Mouse (Mus musculus): ENCODE measurements around the gene Sesn3. TPM values are rescaled to one million over a fixed set of nuclear protein-coding genes. Genes with fewer than 3 reads are reported as not detected.

Sesn3 gene
- polyA plus RNA-seq, 1 experiment from 2014 or later: 4.0 TPM

DNA sequence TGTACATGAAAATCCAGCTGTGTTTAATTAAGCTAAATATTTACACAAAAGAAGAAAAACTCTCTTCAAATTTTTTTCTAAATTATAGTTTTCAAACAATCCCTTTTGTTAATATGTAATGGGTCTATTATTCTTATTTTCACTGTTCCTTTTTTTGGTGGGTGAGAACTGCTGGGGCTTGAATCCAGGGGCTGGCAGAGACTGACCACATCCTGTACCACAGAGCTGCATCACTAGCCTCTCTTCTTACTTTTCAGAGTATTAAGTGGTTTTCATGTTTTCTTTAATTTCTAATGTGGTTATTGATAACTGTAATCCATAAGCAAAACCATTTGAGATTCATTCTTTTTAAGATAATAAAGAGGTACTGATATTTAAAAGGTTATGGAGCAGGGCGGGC is 19.0 kb downstream of the Sesn3 start:
- Histone ChIP-seq H3K4me2 (no peak overlapping the region), H3K36me3 (ENCODE audit: control insufficient read depth, insufficient read depth, low read length) (no peaks in the 10 kb centered on the region), H3K9ac (ENCODE audit: low read depth, low read length) (no peak overlapping the region), H3K4me3 (ENCODE audit: low read depth, low read length) (no peak overlapping the region), H3K9me3 (ENCODE audit: control insufficient read depth, low read length) (no peaks in the 10 kb centered on the region), H3K4me1 (replicated peaks; ENCODE audit: control insufficient read depth, insufficient read depth, low read length) (no peaks in the 10 kb centered on the region), H3K27ac (ENCODE audit: low read depth, low read length) (no peak overlapping the region), H3K27me3 (replicated peaks; ENCODE audit: control insufficient read depth, insufficient read depth, low read length) (no peaks in the 10 kb centered on the region)
- 97% methylated on average over 1 of the region's 1 CpGs for WGBS
- ATAC-seq (replicated peaks; ENCODE audit: low FRiP score): no peak
- DNase-seq (ENCODE audit: low spot score): no peak

DNA sequence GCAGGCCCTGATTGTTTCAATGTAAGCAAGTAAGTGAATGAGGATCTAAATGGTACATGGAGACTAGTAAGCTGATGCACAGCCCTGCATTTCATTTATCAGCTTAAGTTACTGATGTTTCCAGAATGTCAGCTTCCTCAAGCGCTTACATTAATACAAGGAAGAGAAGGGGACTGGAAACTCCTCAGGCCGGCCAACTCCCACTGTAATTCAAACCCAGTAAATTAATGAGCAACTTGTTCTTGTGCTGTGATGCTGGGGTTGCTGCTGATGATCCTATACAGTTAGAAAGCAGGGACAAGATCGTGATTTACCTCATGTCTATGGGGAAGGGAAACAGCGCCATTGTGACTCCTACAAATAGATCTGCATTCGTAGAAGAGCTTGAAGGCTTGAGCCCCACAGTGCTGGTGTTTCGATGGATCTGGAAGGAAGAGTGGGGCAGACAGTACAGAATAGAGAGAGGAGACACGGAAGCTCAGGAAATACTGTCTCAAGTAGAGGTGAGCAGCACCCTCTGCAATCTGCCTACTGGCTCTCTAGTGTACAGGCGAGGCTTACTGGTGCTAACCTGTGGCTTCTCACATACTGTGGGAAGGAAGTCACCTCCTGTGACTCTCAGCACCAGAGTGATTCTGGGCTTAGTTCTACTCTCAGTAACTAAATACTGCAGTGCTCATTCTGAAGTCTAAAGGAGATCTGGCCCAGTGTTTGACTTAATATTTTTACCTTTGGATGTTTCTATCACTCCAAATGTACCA is 21.0 kb downstream of the Sesn3 start:
- 83% methylated on average over 8 of the region's 8 CpGs for WGBS
- ATAC-seq (replicated peaks; ENCODE audit: low FRiP score): no peak
- Histone ChIP-seq H3K4me1 (replicated peaks; ENCODE audit: control insufficient read depth, insufficient read depth, low read length) (no peaks in the 10 kb centered on the region), H3K4me3 (ENCODE audit: low read depth, low read length) (no peak overlapping the region), H3K9ac (ENCODE audit: low read depth, low read length) (no peak overlapping the region), H3K36me3 (ENCODE audit: control insufficient read depth, insufficient read depth, low read length) (no peaks in the 10 kb centered on the region), H3K27ac (ENCODE audit: low read depth, low read length) (no peak overlapping the region), H3K27me3 (replicated peaks; ENCODE audit: control insufficient read depth, insufficient read depth, low read length) (no peaks in the 10 kb centered on the region), H3K4me2 (no peak overlapping the region), H3K9me3 (ENCODE audit: control insufficient read depth, low read length) (no peaks in the 10 kb centered on the region)
- no peak for DNase-seq (ENCODE audit: low spot score)

DNA sequence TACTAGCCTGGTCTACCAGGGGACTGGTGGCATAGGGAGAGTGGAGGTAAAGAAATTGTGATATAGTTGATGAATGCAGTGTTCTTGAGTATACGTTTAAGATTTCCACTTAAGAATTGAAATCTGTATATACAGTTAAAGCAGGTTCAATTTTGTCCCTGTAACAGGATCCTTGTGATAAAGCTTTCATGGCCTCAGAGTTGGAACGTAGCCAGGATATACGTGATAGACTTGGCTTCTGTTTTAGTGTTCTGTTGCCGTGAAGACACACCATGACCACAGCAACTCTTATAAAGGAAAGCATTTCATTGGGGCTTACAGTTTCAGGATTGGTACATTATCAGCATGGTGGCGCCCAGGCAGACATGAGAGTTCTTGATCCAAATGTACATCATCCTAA is 22.3 kb downstream of the Sesn3 start:
- no peaks in the 10 kb centered on the region for H3K4me1 ChIP-seq (replicated peaks; ENCODE audit: control insufficient read depth, insufficient read depth, low read length)
- ATAC-seq (replicated peaks; ENCODE audit: low FRiP score): no peak
- no peak overlapping the region for H3K4me2 ChIP-seq
- no peak overlapping the region for H3K27ac ChIP-seq (ENCODE audit: low read depth, low read length)
- 85% methylated on average over 5 of the region's 5 CpGs for WGBS
- no peaks in the 10 kb centered on the region for H3K9me3 ChIP-seq (ENCODE audit: control insufficient read depth, low read length)
- no peak overlapping the region for H3K9ac ChIP-seq (ENCODE audit: low read depth, low read length)
- H3K4me3 ChIP-seq (ENCODE audit: low read depth, low read length): no peak overlapping the region
- no peak for DNase-seq (ENCODE audit: low spot score)
- H3K27me3 ChIP-seq (replicated peaks; ENCODE audit: control insufficient read depth, insufficient read depth, low read length): no peaks in the 10 kb centered on the region
- H3K36me3 ChIP-seq (ENCODE audit: control insufficient read depth, insufficient read depth, low read length): no peaks in the 10 kb centered on the region

DNA sequence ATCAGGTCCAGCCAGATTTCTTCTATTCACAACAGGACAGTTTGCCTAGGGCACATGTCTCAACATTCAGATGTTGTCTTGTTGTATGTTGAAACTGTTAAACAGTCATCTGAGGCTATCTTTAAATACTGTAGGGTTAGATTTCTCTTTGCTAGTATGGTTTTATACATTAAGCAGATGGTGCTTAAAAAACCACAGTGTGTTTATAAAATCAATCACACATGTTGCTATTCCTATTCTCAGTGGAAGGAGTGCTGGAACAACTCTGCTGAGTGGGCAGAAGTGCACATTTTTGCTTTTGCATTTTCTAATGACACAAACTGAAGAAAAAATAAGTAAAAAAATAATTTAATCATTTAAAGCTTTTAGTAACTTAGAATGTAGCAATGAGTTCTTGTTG is 25.0 kb downstream of the Sesn3 start:
- Histone ChIP-seq H3K4me1 (replicated peaks; ENCODE audit: control insufficient read depth, insufficient read depth, low read length) (no peaks in the 10 kb centered on the region), H3K27ac (ENCODE audit: low read depth, low read length) (no peak overlapping the region), H3K4me2 (no peak overlapping the region), H3K27me3 (replicated peaks; ENCODE audit: control insufficient read depth, insufficient read depth, low read length) (no peaks in the 10 kb centered on the region), H3K36me3 (ENCODE audit: control insufficient read depth, insufficient read depth, low read length) (no peaks in the 10 kb centered on the region), H3K9ac (ENCODE audit: low read depth, low read length) (no peak overlapping the region), H3K9me3 (ENCODE audit: control insufficient read depth, low read length) (no peaks in the 10 kb centered on the region), H3K4me3 (ENCODE audit: low read depth, low read length) (no peak overlapping the region)
- ATAC-seq (replicated peaks; ENCODE audit: low FRiP score) (no peak), DNase-seq (ENCODE audit: low spot score) (no peak)

DNA sequence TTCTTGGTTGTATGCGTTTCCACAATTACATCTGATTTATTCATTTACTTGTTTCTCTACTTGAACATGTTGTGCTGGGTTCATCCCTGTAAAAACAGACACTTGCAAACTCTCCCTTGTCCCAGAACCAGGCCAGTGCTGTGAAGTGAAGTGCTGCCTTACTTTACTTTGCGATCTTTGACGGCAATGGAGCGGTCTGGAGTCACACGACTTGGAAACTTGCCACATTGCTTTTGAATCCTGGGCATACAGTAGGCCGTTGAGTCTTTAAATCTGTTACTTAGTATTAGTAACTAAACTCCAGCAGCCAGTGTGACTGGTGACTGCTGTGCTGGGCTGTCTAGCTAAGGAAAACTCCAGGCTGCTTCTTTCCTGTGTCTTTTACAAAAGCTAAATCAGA is 25.9 kb downstream of the Sesn3 start:
- DNase-seq (ENCODE audit: low spot score): no peak

DNA sequence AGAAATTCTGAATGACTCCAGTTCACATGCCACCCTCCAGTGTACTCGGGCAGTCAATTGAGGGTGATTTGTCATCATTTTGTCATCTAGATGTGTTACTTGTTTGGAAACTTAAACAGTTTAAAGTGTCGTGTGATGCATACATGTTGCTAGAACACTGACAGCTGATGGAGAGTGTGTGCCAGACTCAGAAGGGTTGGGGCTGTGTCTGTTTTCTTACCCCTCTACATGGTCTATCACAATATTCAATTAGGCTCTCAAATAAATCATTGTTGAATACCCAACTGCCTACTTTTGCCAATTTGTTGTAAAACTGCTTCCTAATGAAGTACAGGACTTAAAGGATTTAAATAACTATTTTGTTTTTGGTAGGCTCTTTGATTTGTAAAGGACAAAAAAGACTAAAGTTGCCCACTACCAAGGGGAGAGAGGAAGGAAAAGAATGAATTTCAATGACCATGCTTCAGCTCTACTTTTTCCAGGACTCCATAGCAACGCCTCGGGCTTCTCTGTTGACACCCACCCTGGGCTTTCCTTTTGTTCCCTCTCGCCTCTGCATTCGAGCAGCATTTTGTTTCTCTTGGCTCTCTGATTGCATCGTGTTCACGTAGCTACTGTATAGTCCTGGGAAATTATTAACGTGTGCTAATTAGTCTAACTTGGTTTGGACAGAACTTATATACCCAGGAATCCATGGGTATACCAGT is 29.5 kb downstream of the Sesn3 start:
- Histone ChIP-seq H3K4me3 (ENCODE audit: low read depth, low read length) (no peak overlapping the region), H3K9ac (ENCODE audit: low read depth, low read length) (no peak overlapping the region), H3K4me2 (no peak overlapping the region), H3K27me3 (replicated peaks; ENCODE audit: control insufficient read depth, insufficient read depth, low read length) (no peaks in the 10 kb centered on the region), H3K27ac (ENCODE audit: low read depth, low read length) (no peak overlapping the region), H3K9me3 (ENCODE audit: control insufficient read depth, low read length) (no peaks in the 10 kb centered on the region), H3K4me1 (replicated peaks; ENCODE audit: control insufficient read depth, insufficient read depth, low read length) (peaks cover 3% of the 10 kb centered on the region; the same call in 1 of the 2 replicates), H3K36me3 (ENCODE audit: control insufficient read depth, insufficient read depth, low read length) (no peaks in the 10 kb centered on the region)
- no peak for ATAC-seq (replicated peaks; ENCODE audit: low FRiP score)
- DNase-seq (ENCODE audit: low spot score): no peak
- 78% methylated on average over 9 of the region's 9 CpGs for WGBS

More for the DNA sequence above, 25.9 kb downstream of the Sesn3 start:
- H3K9me3 ChIP-seq (ENCODE audit: control insufficient read depth, low read length): no peaks in the 10 kb centered on the region
- no peaks in the 10 kb centered on the region for H3K4me1 ChIP-seq (replicated peaks; ENCODE audit: control insufficient read depth, insufficient read depth, low read length)
- H3K27me3 ChIP-seq (replicated peaks; ENCODE audit: control insufficient read depth, insufficient read depth, low read length): no peaks in the 10 kb centered on the region
- no peak overlapping the region for H3K4me2 ChIP-seq
- no peak for ATAC-seq (replicated peaks; ENCODE audit: low FRiP score)
- no peak overlapping the region for H3K4me3 ChIP-seq (ENCODE audit: low read depth, low read length)
- 73% methylated on average over 6 of the region's 6 CpGs for WGBS
- H3K27ac ChIP-seq (ENCODE audit: low read depth, low read length): no peak overlapping the region
- H3K36me3 ChIP-seq (ENCODE audit: control insufficient read depth, insufficient read depth, low read length): no peaks in the 10 kb centered on the region
- H3K9ac ChIP-seq (ENCODE audit: low read depth, low read length): no peak overlapping the region

DNA sequence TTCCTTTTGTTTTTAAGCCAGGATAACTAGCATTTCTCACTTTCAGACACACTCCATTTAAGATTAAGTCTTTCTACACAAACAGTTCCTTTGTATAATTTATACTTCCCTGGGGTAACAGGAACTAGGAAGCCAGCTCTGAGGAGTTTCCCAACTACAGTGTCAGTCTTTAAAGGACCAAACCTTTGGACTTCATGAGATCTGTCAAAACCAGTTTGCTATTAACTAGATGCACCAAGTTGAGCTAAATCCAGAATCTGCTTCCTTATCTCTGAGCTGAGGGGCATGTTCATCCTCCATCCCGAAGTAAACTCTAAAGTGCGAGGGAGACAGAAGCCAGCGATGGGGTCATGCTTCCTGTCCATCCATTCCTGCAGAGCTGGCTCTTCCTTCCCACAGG is 32.5 kb downstream of the Sesn3 start:
- DNase-seq (ENCODE audit: low spot score): no peak
- Histone ChIP-seq H3K4me3 (ENCODE audit: low read depth, low read length) (no peak overlapping the region), H3K4me1 (replicated peaks; ENCODE audit: control insufficient read depth, insufficient read depth, low read length) (peaks cover 3% of the 10 kb centered on the region; the same call in 1 of the 2 replicates), H3K27me3 (replicated peaks; ENCODE audit: control insufficient read depth, insufficient read depth, low read length) (no peaks in the 10 kb centered on the region), H3K27ac (ENCODE audit: low read depth, low read length) (no peak overlapping the region), H3K4me2 (no peak overlapping the region), H3K9ac (ENCODE audit: low read depth, low read length) (no peak overlapping the region), H3K36me3 (ENCODE audit: control insufficient read depth, insufficient read depth, low read length) (no peaks in the 10 kb centered on the region), H3K9me3 (ENCODE audit: control insufficient read depth, low read length) (no peaks in the 10 kb centered on the region)
- no peak for ATAC-seq (replicated peaks; ENCODE audit: low FRiP score)
- WGBS: 64% methylated on average over 3 of the region's 3 CpGs

DNA sequence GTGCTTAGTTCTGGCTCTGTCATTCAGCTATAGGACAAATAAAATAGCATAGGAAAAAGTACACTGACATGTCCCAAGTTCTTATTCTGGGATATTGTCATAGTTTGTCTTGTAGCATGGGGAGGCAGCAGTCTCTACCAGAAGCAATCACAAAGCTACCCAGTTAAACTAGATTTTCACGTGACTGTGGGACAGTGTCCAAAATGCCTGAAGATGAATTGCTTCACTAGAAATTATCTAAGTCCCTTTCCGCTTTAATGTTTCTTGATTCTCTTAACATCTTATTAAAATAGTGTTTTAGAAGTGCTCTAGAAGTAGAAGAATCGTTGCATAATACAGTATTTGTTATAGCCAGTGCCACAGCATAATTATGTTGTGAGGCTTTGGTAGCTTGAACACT is 39.1 kb downstream of the Sesn3 start:
- H3K9me3 ChIP-seq (ENCODE audit: control insufficient read depth, low read length): no peaks in the 10 kb centered on the region
- no peaks in the 10 kb centered on the region; the same call in 1 of the 2 replicates for H3K36me3 ChIP-seq (ENCODE audit: control insufficient read depth, insufficient read depth, low read length)
- no peak overlapping the region for H3K9ac ChIP-seq (ENCODE audit: low read depth, low read length)
- no peaks in the 10 kb centered on the region for H3K4me1 ChIP-seq (replicated peaks; ENCODE audit: control insufficient read depth, insufficient read depth, low read length)
- no peak overlapping the region for H3K27ac ChIP-seq (ENCODE audit: low read depth, low read length)
- ATAC-seq (replicated peaks; ENCODE audit: low FRiP score): no peak
- no peak for DNase-seq (ENCODE audit: low spot score)
- no peak overlapping the region for H3K4me2 ChIP-seq
- 79% methylated on average over 3 of the region's 3 CpGs for WGBS
- no peaks in the 10 kb centered on the region for H3K27me3 ChIP-seq (replicated peaks; ENCODE audit: control insufficient read depth, insufficient read depth, low read length)
- H3K4me3 ChIP-seq (ENCODE audit: low read depth, low read length): no peak overlapping the region

DNA sequence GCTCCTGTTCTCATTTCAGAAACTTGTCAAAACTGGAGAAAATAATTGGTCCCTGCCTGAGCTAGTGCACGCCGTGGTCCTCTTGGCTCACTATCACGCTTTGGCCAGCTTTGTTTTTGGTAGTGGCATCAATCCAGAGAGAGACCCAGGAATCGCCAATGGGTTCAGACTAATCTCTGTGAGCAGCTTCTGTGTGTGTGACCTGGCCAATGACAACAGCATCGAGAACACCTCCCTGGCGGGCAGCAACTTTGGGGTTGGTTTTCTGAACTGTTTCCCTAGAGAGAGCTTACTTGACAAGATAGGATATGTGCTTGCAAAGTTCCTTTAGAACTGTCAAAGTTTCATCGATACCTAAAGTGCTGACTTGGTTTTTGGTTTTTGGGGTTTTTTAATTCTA is 39.6 kb downstream of the Sesn3 start:
- Histone ChIP-seq H3K9me3 (ENCODE audit: control insufficient read depth, low read length) (no peaks in the 10 kb centered on the region), H3K9ac (ENCODE audit: low read depth, low read length) (no peak overlapping the region), H3K27me3 (replicated peaks; ENCODE audit: control insufficient read depth, insufficient read depth, low read length) (no peaks in the 10 kb centered on the region), H3K27ac (ENCODE audit: low read depth, low read length) (no peak overlapping the region), H3K4me3 (ENCODE audit: low read depth, low read length) (no peak overlapping the region), H3K4me2 (no peak overlapping the region), H3K36me3 (ENCODE audit: control insufficient read depth, insufficient read depth, low read length) (no peaks in the 10 kb centered on the region; the same call in 1 of the 2 replicates), H3K4me1 (replicated peaks; ENCODE audit: control insufficient read depth, insufficient read depth, low read length) (no peaks in the 10 kb centered on the region)
- no peak for ATAC-seq (replicated peaks; ENCODE audit: low FRiP score)
- DNase-seq (ENCODE audit: low spot score): no peak
- 88% methylated on average over 7 of the region's 7 CpGs for WGBS

Data from liver, embryonic 11.5 days (tissue).